Mouse (Mus musculus) kidney, adult 8-10 months (tissue): ENCODE measurements at regions not wholly inside any gene's neighbourhood (a gene's known extent, or its start where the extent isn't known, plus 50 kb on each side); places are given as distances from the start of the nearest gene placed in this dataset.

Source experiments
- DNase-seq, 2 experiments: peaks; one replicate each; pipeline ENCODE4 v3.0.0; 2022

- DNase-seq, result no peak
Observed at GRCm38 (mm10) chr3:52158788-52159260, 53.9 kb upstream of the Maml3 start.

DNA sequence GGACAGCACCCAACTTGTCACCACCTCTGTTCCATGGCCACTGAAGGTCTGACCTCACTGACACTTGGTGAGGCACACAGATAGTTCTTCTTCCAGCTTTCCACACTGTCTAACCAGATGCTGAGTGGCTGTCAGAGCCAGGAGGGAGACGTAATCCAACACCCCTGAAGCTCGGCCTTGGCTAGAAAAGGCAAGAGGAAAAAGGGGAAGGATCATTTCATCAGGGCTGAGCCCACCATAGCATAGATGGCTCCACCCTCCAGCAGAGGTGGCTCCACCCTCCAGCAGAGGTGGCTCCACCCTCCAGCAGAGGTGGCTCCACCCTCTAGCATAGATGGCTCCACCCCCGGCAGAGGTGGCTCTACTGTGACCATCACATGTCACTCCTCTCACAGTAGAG, 56.8 kb upstream of the Maml3 start:
- DNase-seq, result no peak

GRCm38 (mm10) chr3:52163990-52164389, 59.1 kb upstream of the Maml3 start:
- no peak for DNase-seq

DNA sequence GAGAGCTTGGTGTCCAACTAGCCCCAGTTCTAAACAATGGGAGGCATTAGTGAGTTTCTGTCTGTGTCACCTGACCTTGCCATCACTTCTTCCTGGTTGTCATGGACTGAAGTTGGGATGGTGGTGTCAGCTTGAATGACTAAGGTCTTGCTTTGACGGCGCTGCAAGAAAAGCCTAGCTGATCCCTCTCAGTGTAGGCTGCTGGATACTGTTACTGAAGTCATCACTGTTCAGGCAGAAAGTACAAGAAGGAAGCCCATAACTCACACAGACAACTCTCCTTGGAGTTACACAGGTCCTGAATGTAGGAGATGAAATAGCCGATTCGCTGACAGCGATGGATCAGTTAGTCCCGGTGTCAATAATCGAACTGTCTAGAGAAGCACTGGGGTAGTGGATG, 62.5 kb upstream of the Maml3 start:
- no peak for DNase-seq

GRCm38 (mm10) chr3:52170847-52171246, 66.0 kb upstream of the Maml3 start:
- no peak for DNase-seq

- no peak for DNase-seq
Observed at GRCm38 (mm10) chr3:52171303-52171702, 66.4 kb upstream of the Maml3 start.

GRCm38 (mm10) chr3:52173490-52173889, 68.6 kb upstream of the Maml3 start:
- DNase-seq, result no peak

DNA sequence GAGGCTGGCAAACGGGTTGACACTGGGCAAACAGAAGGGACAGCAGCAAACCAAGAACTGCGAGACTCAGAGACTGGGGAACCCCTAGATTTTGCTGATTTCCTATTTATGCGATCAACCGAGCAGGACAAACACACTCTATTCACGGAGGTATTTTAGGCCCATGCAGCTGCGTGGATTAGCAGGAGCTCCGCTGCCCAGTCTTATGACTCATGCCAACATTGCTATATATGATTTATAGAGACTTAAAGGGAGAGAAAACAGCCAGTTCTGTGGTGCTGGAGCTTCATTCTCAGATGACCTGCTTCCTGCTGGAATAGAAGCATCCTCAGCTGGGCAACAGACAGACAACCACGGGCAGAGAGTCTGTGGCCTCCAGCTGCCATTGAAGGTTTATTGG, 71.2 kb upstream of the Maml3 start:
- DNase-seq, result no peak

GRCm38 (mm10) chr3:52178851-52179250, 74.0 kb upstream of the Maml3 start:
- no peak for DNase-seq

DNA sequence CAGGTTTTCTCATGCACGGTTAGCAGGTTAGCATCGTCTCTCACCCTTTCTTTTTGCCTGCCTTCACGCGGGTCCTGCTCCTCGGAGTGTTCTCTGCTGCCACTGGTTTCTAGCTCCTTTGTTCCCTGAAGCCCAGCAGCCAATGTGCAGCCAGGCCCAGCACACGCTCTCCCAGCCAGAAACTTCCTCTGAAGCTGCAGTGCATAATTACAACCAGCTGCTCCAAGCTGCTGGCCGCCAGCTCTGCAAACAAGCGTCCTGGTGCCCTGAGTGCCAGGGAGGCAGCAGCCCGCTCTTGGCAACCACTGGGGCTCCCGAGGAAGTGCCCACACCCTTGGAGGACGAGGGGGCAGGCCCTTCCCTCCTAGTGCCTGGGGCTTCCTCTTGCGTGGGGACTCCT, 74.8 kb upstream of the Maml3 start:
- DNase-seq, result peak; percentile 27 to 30

DNA sequence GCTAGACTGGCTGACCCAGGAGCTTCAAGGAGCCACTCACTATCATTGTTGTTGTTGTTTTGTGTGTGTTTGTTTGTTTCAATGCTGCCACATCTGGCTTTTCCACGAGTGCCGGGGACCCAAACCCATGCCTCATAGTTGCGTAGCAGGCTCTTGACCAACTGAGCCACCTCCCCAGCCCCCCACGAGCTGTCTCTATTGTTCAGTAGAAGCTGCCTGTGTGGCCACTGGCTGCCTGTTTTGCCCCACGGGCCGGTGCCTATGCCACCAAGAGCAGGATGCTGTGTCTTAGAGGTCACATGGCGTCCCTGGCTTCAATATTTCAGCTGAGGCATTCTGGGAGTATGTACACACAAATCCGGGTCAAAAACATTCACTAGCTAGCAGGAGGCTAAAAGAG, 75.4 kb upstream of the Maml3 start:
- DNase-seq, result no peak

DNA sequence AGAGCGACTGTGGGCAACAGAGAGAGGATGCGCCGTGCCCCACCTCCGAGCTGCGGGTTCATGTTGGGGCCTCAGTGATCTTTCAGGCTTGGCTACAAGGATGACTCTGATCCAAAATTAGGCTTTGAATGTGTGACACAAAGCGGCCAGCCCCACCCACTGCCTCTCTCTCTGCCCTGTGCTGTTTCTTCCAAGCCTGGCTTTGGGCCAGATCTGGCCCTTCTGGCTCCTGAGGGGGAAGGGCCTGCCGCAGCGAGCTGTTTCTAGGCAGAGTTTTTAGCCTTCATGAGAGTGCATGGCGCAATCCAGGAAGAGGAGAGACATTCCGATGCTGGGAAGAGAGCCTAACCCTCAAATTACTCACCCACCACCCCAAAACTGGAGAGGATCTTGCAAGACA, 75.9 kb upstream of the Maml3 start:
- DNase-seq, result peak; percentile 51 to 55

GRCm38 (mm10) chr3:52181326-52182101, 76.6 kb upstream of the Maml3 start:
- DNase-seq, result no peak

- no peak for DNase-seq
Observed at GRCm38 (mm10) chr3:52184241-52184640, 79.4 kb upstream of the Maml3 start.

- no peak for DNase-seq
Observed at GRCm38 (mm10) chr3:52185351-52185750, 80.5 kb upstream of the Maml3 start.

DNA sequence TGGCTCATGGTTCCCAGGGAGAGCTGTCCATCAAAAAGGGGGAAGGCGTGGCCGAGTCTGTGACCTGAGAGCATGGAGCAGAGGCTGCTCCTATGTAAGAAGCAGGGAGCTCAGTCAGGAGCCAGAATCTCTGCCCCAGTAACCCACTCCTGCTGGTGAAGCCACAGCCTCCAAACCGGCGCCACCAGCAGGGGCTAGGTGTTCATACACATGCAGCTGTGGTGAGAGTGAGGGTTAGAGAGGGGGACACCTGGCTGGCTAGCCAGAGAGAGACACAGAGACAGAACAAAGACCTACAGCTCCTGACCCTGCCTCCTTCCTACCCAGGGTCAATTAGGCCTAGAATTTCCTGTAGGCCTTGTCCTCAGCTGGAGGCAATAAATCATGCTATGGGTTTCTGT, 80.7 kb upstream of the Foxo1 start:
- DNase-seq, result no peak

- DNase-seq, result no peak
Observed at GRCm38 (mm10) chr3:52188303-52188702, 79.8 kb upstream of the Foxo1 start.

DNA sequence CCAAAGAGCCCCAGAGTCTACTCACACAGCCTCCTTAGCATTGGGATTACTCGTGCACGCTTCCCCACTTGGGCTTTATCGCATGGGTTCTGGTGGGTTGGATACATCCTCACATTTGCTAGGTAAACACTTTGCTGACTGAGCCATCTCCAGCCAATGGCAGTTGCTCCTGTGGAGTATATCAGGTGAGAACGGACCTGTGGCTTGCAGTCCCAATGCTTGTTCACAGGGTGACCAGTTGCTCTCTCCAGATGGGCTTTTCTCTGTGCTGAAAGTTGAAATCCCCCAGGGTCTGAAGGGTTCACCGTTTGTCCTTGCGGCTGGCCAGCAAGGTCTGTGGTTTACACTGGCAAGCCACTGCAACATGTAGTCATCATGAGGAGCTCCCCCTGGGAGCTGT, 79.1 kb upstream of the Foxo1 start:
- DNase-seq, result no peak

DNA sequence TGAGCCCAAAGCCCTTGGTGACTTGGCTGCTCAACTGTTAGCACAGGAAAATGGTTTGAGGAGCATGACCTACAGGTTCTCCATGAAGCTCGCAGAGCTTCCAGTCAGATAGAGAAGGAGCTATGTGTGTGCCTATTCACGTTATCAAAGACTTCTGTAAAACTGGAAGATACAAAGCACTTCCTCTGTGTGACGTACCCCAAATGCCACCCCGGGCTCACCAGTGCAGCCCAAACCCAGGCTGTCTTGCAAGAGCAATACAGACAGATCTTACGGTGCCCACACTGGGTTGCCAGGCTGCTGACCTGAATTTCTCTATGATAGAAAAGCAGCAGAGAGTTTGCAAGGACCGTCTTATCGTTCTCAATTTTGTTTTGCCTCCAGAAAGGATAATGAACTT, 78.1 kb upstream of the Foxo1 start:
- no peak for DNase-seq

DNA sequence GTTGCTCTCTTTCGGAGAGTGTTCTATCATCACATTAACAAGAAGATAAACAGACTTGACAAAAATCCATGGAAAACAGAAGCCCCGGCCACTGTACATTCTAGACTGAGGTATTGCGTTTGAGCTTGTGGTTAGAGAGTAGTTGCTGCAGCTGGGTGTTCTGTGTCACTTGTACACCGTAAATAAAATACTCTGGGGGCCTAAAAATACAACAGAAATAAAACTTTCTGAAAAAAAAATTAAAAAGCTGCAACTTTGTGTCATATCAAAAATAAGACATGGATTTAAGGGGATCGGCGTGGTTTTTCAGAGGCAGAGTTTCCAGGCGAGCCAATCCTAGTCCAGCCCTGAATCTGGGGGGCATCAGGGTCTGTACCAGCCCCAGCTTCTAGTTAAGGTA, 75.1 kb upstream of the Foxo1 start:
- DNase-seq, result no peak

DNA sequence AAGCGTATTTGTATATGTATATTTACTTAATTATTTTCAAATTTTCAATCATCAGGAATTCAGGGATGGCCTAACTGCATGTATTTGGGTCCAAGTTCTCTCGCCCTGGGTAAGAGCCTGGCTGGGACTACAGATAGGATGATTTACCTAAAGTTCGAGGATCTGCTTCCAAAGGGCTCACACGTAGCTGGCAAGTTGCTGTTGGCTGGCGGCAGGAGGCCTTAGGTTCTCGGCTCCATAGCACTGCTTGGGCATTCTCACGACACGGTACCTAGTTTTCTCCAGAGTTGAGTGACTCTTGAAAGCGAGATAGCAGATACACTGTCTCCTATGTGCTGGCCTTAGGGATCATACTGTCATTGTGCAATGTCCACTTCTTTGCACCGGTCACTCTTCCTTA, 73.9 kb upstream of the Foxo1 start:
- DNase-seq, result no peak

- no peak for DNase-seq
Observed at GRCm38 (mm10) chr3:52195486-52195885, 72.7 kb upstream of the Foxo1 start.

- DNase-seq, result peak; percentile 45 to 56
Observed at GRCm38 (mm10) chr3:52196047-52196935, 71.8 kb upstream of the Foxo1 start.

DNA sequence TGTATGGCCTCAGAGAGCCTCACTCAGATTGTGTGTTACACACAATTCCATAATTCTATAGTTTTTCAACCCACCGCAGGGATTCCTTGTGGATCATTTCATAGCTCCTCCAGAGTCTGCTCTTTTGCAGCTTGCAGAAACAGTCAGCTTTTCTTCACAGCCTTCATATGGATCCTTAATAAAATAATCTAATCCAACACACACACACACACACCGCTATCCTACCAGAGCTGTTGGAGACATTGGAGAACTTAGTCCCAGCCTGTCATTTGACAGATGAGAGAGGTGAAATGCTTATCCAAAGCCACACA, 71.2 kb upstream of the Foxo1 start:
- DNase-seq, result no peak
